Mouse (Mus musculus): ENCODE data around the gene Fzd5. TPM values are rescaled to one million over a fixed set of nuclear protein-coding genes. Genes with fewer than 3 reads are reported as not detected.

Fzd5 gene
- total RNA-seq, 2 experiments from 2014 or later: 0.70 to 0.94 TPM

DNA sequence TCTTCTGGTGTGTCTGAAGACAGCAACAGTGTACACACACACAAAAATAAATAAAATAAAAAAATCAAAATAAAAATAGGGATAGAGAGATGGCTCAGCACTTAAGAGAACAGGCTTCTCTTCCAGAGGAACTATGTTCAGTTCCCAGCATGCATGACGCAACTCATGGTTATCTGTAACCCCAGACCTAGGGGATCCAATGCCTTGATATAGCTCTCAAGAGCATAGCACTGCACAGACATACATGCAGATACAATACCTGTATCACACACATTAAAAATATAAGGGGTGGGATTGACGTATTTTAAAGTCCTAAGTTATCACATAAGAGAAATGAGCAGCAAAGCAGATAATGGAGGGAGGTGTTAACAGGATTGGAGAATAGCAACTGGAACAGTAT lies 53.1 kb downstream of the Fzd5 start:
- DNase-seq: no peak

- DNase-seq: no peak
Measured at GRCm38 (mm10) chr1:64683039-64683438, 54.5 kb downstream of the Fzd5 start.

GRCm38 (mm10) chr1:64681499-64681898 lies 56.1 kb downstream of the Fzd5 start:
- DNase-seq: no peak

Other genes with a start within 250 kb of the Fzd5 start
- 10 to 100 TPM; 50.7 to 61.0 TPM for gene Creb1, start 205.1 kb downstream of the Fzd5 start, total RNA-seq (2021)
- gene Mettl21a, start 120.5 kb downstream of the Fzd5 start, total RNA-seq (2021): 10 to 100 TPM; 11.0 to 12.3 TPM
- gene Ccnyl1, start 47.3 kb downstream of the Fzd5 start, total RNA-seq (2021): 10 to 100 TPM; 14.1 to 16.9 TPM
- gene Plekhm3, start 219.1 kb upstream of the Fzd5 start, total RNA-seq (2021): 10 to 100 TPM; 30.7 to 35.0 TPM

All from layer of hippocampus, postnatal 36 days (tissue).